Mouse (Mus musculus): ENCODE data around the gene Stap2.

- TF ChIP-seq CTCF (IDR thresholded peaks at IDR 0.05; ENCODE audit: low read depth), result no peak
- no peak for TF ChIP-seq EP300 (IDR thresholded peaks at IDR 0.05; ENCODE audit: low read depth)
These were observed 35.2 kb downstream of the Stap2 start, which contains the start of gene Shd for GRCm38 (mm10) chr17:55969966-55970891.

Data from liver, embryonic 14.5 days (tissue).